Mouse (Mus musculus): ENCODE measurements around the gene Ralgapa2. TPM values are rescaled to one million over a fixed set of nuclear protein-coding genes. Genes with fewer than 3 reads are reported as not detected.
A peak's percentile ranks its signal among the peaks of the same experiment; 100 is the strongest.

The Ralgapa2 gene
- total and polyA plus RNA-seq, 2 experiments from 2014 or later: 7.6 to 21.7 TPM

DNA sequence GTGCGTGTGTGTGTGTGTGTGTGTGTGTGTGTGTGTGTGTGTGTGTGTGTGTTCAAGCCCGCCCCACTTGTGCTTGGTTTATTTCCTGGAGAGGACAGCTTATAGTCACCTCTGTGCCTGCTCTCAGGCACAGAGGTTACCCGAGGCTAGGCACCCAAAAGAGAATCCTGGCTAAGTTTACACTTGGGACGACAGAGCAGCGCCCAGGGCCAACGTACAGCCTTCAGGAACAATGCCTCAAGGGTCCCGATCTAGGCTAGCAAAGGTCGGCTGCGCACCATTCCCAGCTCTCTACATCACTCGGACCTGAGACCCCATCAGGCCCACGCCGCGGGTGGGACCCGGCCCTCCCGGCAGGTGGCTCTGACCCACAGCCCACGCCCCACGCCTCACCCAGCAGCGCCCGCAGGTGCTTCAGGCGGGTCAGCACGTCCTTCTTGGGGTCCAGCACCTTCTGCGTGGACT lies 711 bp downstream of the Ralgapa2 start:
- H3K4me2 ChIP-seq (ENCODE audit: low read depth, low read length): peak overlapping the region; percentile 87
- H3K4me1 ChIP-seq (ENCODE audit: control insufficient read depth, insufficient read depth): peaks cover 21% of the 10 kb centered on the region
- TF ChIP-seq EP300 (IDR thresholded peaks at IDR 0.05; ENCODE audit: low read depth): no peak
- TF ChIP-seq CTCF (IDR thresholded peaks at IDR 0.05; ENCODE audit: low read depth): no peak
- no peak for DNase-seq (ENCODE audit: low spot score)
- no peaks in the 10 kb centered on the region for H3K27me3 ChIP-seq (ENCODE audit: control insufficient read depth, insufficient read depth, low read length)
- peak overlapping the region; percentile 81 for H3K4me3 ChIP-seq (ENCODE audit: low read depth, low read length)
- no peaks in the 10 kb centered on the region for H3K9me3 ChIP-seq (replicated peaks; ENCODE audit: control insufficient read depth, low read length)
- peak overlapping the region; percentile 82 for H3K27ac ChIP-seq (ENCODE audit: low read depth)
- 0% methylated on average over 20 of the region's 22 CpGs for WGBS
- no peaks in the 10 kb centered on the region for H3K36me3 ChIP-seq (replicated peaks; ENCODE audit: control insufficient read depth, insufficient read depth, low read length)
- H3K9ac ChIP-seq (replicated peaks; ENCODE audit: low read depth, low read length): peak overlapping the region; percentile 66
- ATAC-seq (ENCODE audit: insufficient read depth, low read depth): peak; percentile 9

DNA sequence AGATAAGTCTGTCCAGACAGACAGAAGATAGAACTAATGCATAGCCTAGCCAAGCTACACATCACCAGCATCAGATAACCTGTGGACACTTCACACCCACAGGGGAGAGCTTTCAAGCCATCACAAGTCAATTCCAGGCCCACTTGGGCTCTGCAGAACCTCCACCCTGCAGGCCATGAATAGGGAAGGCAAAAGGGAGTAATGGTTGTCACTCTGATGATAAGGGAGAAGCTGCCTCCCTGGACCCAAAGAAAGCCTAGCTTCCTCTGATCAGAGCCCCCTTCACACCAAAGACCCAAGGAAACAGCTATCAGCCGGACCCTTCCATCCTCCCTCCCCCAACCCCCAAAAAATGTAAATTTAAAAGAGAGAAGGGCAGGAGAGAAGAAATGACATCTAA lies 1.4 kb downstream of the Ralgapa2 start:
- no peaks in the 10 kb centered on the region for H3K27me3 ChIP-seq (ENCODE audit: control insufficient read depth, insufficient read depth, low read length)
- H3K27ac ChIP-seq (ENCODE audit: low read depth): peak overlapping the region; percentile 82; the same call in 1 of the 2 replicates
- H3K4me1 ChIP-seq (ENCODE audit: control insufficient read depth, insufficient read depth): peaks cover 21% of the 10 kb centered on the region
- TF ChIP-seq EP300 (IDR thresholded peaks at IDR 0.05; ENCODE audit: low read depth): no peak
- no peak for DNase-seq (ENCODE audit: low spot score)
- no peaks in the 10 kb centered on the region for H3K36me3 ChIP-seq (replicated peaks; ENCODE audit: control insufficient read depth, insufficient read depth, low read length)
- no peaks in the 10 kb centered on the region for H3K9me3 ChIP-seq (replicated peaks; ENCODE audit: control insufficient read depth, low read length)
- peak overlapping the region; percentile 66 for H3K9ac ChIP-seq (replicated peaks; ENCODE audit: low read depth, low read length)
- H3K4me2 ChIP-seq (ENCODE audit: low read depth, low read length): peak overlapping the region; percentile 87
- no peak for ATAC-seq (ENCODE audit: insufficient read depth, low read depth)
- H3K4me3 ChIP-seq (ENCODE audit: low read depth, low read length): peak overlapping the region; percentile 81
- WGBS: 30% methylated on average over 1 of the region's 1 CpGs

DNA sequence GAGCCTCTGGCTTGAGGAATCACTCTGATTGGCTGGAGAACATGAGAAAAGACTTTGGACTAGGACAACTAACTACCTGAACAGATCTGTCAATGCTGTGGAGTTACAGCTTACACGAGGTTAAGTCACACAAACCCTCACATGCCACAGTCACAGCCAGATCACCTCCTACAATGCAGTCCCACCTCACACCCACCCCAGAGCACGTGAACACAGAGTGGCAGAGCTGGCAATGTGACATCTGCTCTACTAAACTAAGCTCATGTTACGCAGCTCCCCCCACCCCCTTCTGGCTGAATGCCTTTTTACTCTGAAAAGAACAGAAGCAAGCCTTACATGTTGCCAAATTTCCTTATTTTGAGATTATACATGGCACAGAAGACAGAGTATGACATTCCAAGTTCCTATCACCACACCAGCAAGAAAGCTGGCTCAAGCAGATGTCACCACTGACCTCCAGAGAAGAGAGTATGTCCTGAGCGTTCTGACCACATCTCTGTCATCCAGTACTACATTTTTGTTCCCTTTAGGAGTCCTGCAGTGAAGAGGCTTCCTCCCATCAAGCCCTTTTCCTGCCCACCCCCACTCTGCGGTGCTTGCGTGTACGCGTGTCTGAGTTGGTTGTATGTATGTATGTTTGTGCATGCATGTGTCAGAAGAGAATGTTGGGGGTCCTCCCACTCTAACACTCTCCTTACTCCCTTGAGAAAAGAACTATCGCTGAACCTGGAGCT lies 9.4 kb downstream of the Ralgapa2 start:
- TF ChIP-seq CTCF (IDR thresholded peaks at IDR 0.05; ENCODE audit: low read depth): peak; percentile 13; the same call in 1 of the 2 replicates
- peak; percentile 83 for TF ChIP-seq EP300 (IDR thresholded peaks at IDR 0.05; ENCODE audit: low read depth)
- peak; percentile 92 for ATAC-seq (ENCODE audit: insufficient read depth, low read depth)
- Histone ChIP-seq H3K4me2 (ENCODE audit: low read depth, low read length) (peak overlapping the region; percentile 24), H3K4me3 (ENCODE audit: low read depth, low read length) (no peak overlapping the region), H3K9me3 (replicated peaks; ENCODE audit: control insufficient read depth, low read length) (no peaks in the 10 kb centered on the region), H3K27me3 (ENCODE audit: control insufficient read depth, insufficient read depth, low read length) (no peaks in the 10 kb centered on the region), H3K4me1 (ENCODE audit: control insufficient read depth, insufficient read depth) (peaks cover 36% of the 10 kb centered on the region), H3K9ac (replicated peaks; ENCODE audit: low read depth, low read length) (no peak overlapping the region), H3K27ac (ENCODE audit: low read depth) (peak overlapping the region; percentile 78), H3K36me3 (replicated peaks; ENCODE audit: control insufficient read depth, insufficient read depth, low read length) (no peaks in the 10 kb centered on the region)
- peak; percentile 90 for DNase-seq (ENCODE audit: low spot score)
- WGBS: 32% methylated on average over 9 of the region's 9 CpGs

DNA sequence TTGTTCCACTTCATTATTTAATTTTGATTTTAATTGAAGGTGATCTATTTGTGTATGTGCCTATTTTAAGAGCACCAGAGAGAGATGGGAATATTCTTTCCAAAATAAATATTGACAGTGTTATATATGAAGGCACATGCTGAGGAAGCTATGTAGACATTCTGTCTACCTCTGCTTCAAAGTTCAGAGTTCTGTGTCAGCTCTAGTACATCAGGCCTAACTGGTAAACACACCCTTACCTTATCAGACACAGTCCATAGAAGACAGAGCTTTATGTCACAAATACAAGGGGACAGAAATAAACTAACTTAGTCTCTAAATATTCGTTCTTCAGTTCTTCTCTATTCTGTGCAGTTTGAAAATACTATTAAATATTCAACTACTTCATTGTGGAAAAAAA lies 12.1 kb downstream of the Ralgapa2 start:
- WGBS: 81% methylated on average over 1 of the region's 1 CpGs
- H3K9ac ChIP-seq (replicated peaks; ENCODE audit: low read depth, low read length): no peak overlapping the region
- H3K4me3 ChIP-seq (ENCODE audit: low read depth, low read length): no peak overlapping the region
- peaks cover 36% of the 10 kb centered on the region for H3K4me1 ChIP-seq (ENCODE audit: control insufficient read depth, insufficient read depth)
- no peak for ATAC-seq (ENCODE audit: insufficient read depth, low read depth)
- no peaks in the 10 kb centered on the region for H3K27me3 ChIP-seq (ENCODE audit: control insufficient read depth, insufficient read depth, low read length)
- no peaks in the 10 kb centered on the region for H3K36me3 ChIP-seq (replicated peaks; ENCODE audit: control insufficient read depth, insufficient read depth, low read length)
- TF ChIP-seq CTCF (IDR thresholded peaks at IDR 0.05; ENCODE audit: low read depth): no peak
- no peak for TF ChIP-seq EP300 (IDR thresholded peaks at IDR 0.05; ENCODE audit: low read depth)
- no peak overlapping the region for H3K27ac ChIP-seq (ENCODE audit: low read depth)
- DNase-seq (ENCODE audit: low spot score): no peak
- no peaks in the 10 kb centered on the region for H3K9me3 ChIP-seq (replicated peaks; ENCODE audit: control insufficient read depth, low read length)
- no peak overlapping the region for H3K4me2 ChIP-seq (ENCODE audit: low read depth, low read length)

DNA sequence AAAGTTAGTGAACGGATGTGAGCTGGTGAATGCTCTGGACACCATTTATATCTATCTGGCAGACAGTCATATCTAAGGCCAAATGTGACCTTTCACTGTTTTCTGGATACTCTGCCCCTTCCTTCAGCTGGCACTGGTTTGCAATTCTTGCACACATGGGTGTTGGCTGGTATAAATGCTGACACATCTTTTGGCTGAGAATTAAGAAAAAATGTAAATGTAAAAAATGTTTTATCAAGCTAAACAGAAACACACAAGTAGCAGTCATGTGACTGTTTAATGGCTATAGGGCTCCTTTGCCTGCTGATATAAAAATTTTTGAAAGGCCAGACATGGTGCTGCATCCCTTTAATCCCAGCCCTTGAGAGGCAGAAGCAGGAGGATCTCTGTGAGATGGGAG lies 13.0 kb downstream of the Ralgapa2 start:
- no peak for ATAC-seq (ENCODE audit: insufficient read depth, low read depth)
- Histone ChIP-seq H3K9me3 (replicated peaks; ENCODE audit: control insufficient read depth, low read length) (no peaks in the 10 kb centered on the region), H3K27me3 (ENCODE audit: control insufficient read depth, insufficient read depth, low read length) (no peaks in the 10 kb centered on the region), H3K27ac (ENCODE audit: low read depth) (no peak overlapping the region), H3K36me3 (replicated peaks; ENCODE audit: control insufficient read depth, insufficient read depth, low read length) (no peaks in the 10 kb centered on the region), H3K9ac (replicated peaks; ENCODE audit: low read depth, low read length) (no peak overlapping the region), H3K4me1 (ENCODE audit: control insufficient read depth, insufficient read depth) (peaks cover 36% of the 10 kb centered on the region), H3K4me2 (ENCODE audit: low read depth, low read length) (no peak overlapping the region), H3K4me3 (ENCODE audit: low read depth, low read length) (no peak overlapping the region)
- DNase-seq (ENCODE audit: low spot score): no peak
- 83% methylated on average over 1 of the region's 1 CpGs for WGBS
- TF ChIP-seq CTCF (IDR thresholded peaks at IDR 0.05; ENCODE audit: low read depth): no peak
- TF ChIP-seq EP300 (IDR thresholded peaks at IDR 0.05; ENCODE audit: low read depth): no peak

DNA sequence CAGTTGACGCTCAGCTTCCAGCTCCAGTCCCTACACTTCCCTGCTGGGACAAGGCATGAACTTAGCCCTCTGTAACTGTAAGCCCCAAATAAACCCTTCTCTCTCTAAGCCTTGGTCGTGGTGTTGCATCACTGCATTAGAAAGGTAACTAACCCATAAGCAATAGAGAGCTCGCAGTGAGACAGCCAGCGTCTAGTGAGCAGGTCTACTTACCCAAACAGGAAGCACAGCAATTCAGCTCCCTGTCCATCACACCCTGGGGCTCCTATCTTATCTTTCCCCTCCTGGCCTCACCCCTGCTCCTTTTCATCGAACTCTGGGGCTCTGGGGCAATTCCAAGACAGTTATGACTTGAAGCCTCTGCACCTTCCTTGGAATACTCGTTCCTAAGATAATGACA lies 13.8 kb downstream of the Ralgapa2 start:
- no peak overlapping the region for H3K27ac ChIP-seq (ENCODE audit: low read depth)
- DNase-seq (ENCODE audit: low spot score) (no peak), ATAC-seq (ENCODE audit: insufficient read depth, low read depth) (no peak)
- no peak overlapping the region for H3K9ac ChIP-seq (replicated peaks; ENCODE audit: low read depth, low read length)
- 40% methylated on average over 6 of the region's 6 CpGs for WGBS
- TF ChIP-seq CTCF (IDR thresholded peaks at IDR 0.05; ENCODE audit: low read depth) (no peak), EP300 (IDR thresholded peaks at IDR 0.05; ENCODE audit: low read depth) (no peak)
- no peaks in the 10 kb centered on the region for H3K36me3 ChIP-seq (replicated peaks; ENCODE audit: control insufficient read depth, insufficient read depth, low read length)
- no peak overlapping the region for H3K4me2 ChIP-seq (ENCODE audit: low read depth, low read length)
- H3K4me1 ChIP-seq (ENCODE audit: control insufficient read depth, insufficient read depth): peaks cover 28% of the 10 kb centered on the region
- no peaks in the 10 kb centered on the region for H3K27me3 ChIP-seq (ENCODE audit: control insufficient read depth, insufficient read depth, low read length)
- no peaks in the 10 kb centered on the region for H3K9me3 ChIP-seq (replicated peaks; ENCODE audit: control insufficient read depth, low read length)
- H3K4me3 ChIP-seq (ENCODE audit: low read depth, low read length): no peak overlapping the region

Data from heart, postnatal 0 days (tissue).